Comparison of ENCODE assay signal across 8 mouse cellular contexts in the genomic region with DNA sequence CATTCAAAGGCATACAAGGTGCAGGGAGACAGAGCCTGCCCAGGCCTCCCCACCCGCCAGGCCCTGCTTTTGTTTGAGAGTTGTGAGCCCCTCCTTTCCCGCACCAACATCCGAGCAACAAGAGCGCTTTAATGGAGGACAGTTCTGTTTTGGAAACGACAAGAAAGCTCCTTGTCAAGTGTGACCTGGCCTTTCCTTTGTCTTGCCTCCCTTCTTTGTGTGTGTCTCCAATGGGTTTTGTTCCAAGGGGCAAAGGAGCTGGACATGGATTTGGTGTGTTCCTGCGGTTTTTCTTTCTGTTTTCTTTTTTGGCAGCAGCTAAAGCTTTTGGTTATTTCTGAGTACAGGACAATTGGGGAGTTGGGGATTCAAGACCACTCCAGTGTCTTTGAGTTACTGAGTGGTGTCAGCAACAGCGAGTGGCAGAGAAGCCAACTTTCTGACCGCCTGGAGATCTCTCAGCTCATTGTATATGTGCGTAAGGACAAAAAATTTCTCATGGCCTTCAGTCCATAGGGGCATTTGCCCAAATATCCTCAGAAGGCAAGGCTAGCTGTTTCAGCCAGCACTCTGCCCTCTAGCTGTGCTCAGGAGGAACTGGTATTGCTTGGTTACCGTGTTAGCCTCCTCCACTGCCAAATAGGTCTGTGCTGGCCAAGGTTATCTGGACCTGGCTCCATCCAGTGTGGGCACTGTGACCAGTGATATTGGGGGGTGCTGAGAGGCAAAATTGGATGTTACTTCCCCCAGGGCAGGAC.
DNase-seq lines count a peak whose midpoint lies in the region; ATAC-seq and TF ChIP-seq lines count a peak whose summit lies in the region.

No protein-coding gene starts in this region.

- H3K9ac ChIP-seq in embryonic facial prominence, embryonic 12.5 days: no peak overlapping the region
- no peak overlapping the region for H3K9ac ChIP-seq in liver, postnatal 0 days (replicated peaks)

- WGBS in embryonic facial prominence, embryonic 12.5 days: 44% methylated on average over 10 of the region's 10 CpGs
- 77% methylated on average over 10 of the region's 10 CpGs for WGBS in liver, postnatal 0 days (ENCODE audit: insufficient replicate concordance)

- H3K27ac ChIP-seq in embryonic facial prominence, embryonic 12.5 days: peak overlapping the region; percentile 55
- no peak overlapping the region for H3K27ac ChIP-seq in liver, postnatal 0 days (ENCODE audit: low read depth)

- H3K9me3 ChIP-seq in embryonic facial prominence, embryonic 12.5 days: no peaks in the 10 kb centered on the region
- no peaks in the 10 kb centered on the region for H3K9me3 ChIP-seq in liver, postnatal 0 days (ENCODE audit: low read length)

- no peaks in the 10 kb centered on the region for H3K27me3 ChIP-seq in embryonic facial prominence, embryonic 12.5 days
- H3K27me3 ChIP-seq in liver, postnatal 0 days (ENCODE audit: insufficient read depth, low read length): no peaks in the 10 kb centered on the region

- H3K4me3 ChIP-seq in embryonic facial prominence, embryonic 12.5 days: no peak overlapping the region
- no peak overlapping the region for H3K4me3 ChIP-seq in liver, postnatal 0 days (ENCODE audit: low read depth, low read length)

- peaks cover 62% of the 10 kb centered on the region for H3K4me1 ChIP-seq in embryonic facial prominence, embryonic 12.5 days
- H3K4me1 ChIP-seq in liver, postnatal 0 days (ENCODE audit: insufficient read depth): peaks cover 30% of the 10 kb centered on the region

- peak; percentile 27 for DNase-seq in kidney, postnatal 14 days
- DNase-seq in kidney, adult 8-10 months: no peak
- DNase-seq in ZHBTc4 (ENCODE audit: low read depth, low spot score): peak; percentile 53
- DNase-seq in liver, postnatal 0 days: no peak
- DNase-seq in spleen, postnatal 36 days (ENCODE audit: low spot score in 2 of 2): no peak
- DNase-seq in left cerebral cortex, postnatal 25 days (ENCODE audit: low spot score in 2 of 2): no peak
- no peak for DNase-seq in urinary bladder, postnatal 25 days (ENCODE audit: low spot score)

- H3K36me3 ChIP-seq in embryonic facial prominence, embryonic 12.5 days: no peaks in the 10 kb centered on the region
- H3K36me3 ChIP-seq in liver, postnatal 0 days (replicated peaks; ENCODE audit: insufficient read depth, low read length): 0 out of 2 replicates have a peak, but pooled peaks cover 3% of the 10 kb centered on the region

- TF ChIP-seq EP300 in liver, postnatal 0 days (IDR thresholded peaks at IDR 0.05; ENCODE audit: low read depth): no peak

- TF ChIP-seq CTCF in liver, postnatal 0 days (IDR thresholded peaks at IDR 0.05; ENCODE audit: low read depth): peak; percentile 72

- intact Hi-C loops in left cerebral cortex, postnatal 25 days (cut with DNase I): loop anchor here (2.0 kb wide), 3 partner anchors 79 to 175 kb away; a partner anchor contains a TSS

- no peak overlapping the region for H3K4me2 ChIP-seq in embryonic facial prominence, embryonic 12.5 days (replicated peaks)
- H3K4me2 ChIP-seq in liver, postnatal 0 days (ENCODE audit: low read depth, low read length): no peak overlapping the region

- ATAC-seq in embryonic facial prominence, embryonic 12.5 days (ENCODE audit: insufficient number of reproducible peaks, insufficient read depth, low FRiP score, low TSS enrichment): no peak
- ATAC-seq in liver, postnatal 0 days: no peak

Comparison
In these comparisons a context has a peak if more than half of its experiments do, and no peak if none do; other contexts are left out.
1. DNase-seq: peak in kidney, postnatal 14 days (single experiment) and ZHBTc4 (single experiment); none in kidney, adult 8-10 months (0 of 2), liver, postnatal 0 days (single experiment), spleen, postnatal 36 days (0 of 2), left cerebral cortex, postnatal 25 days (0 of 2) and urinary bladder, postnatal 25 days (single experiment).